Mouse (Mus musculus) erythroblast, embryonic 14.5 days (primary cell): Measurements from ENCODE around the gene Cd9. TPM values are rescaled to one million over a fixed set of nuclear protein-coding genes. Genes with fewer than 3 reads are reported as not detected.

Source experiments
- H3K27me3 ChIP-seq: 2 replicates; pipeline ENCODE4 v1.6.1; 2012; ENCODE audit warnings: inconsistent platforms; ENCODE audit not compliant: control insufficient read depth
- H3K36me3 ChIP-seq: 2 replicates; pipeline ENCODE4 v1.6.1; 2012; ENCODE audit warnings: mild to moderate bottlenecking, inconsistent platforms; ENCODE audit not compliant: control insufficient read depth
- H3K4me1 ChIP-seq: 2 replicates; pipeline ENCODE4 v1.6.1; 2012; ENCODE audit warnings: inconsistent platforms; ENCODE audit not compliant: control insufficient read depth
- H3K4me3 ChIP-seq: replicated peaks from 2 replicates; pipeline ENCODE3; 2012; ENCODE audit warnings: moderate library complexity, mild to moderate bottlenecking, inconsistent platforms
- H3K9me3 ChIP-seq: 2 replicates; pipeline ENCODE4 v1.6.1; 2012; ENCODE audit warnings: low read length, inconsistent platforms, mixed read lengths; ENCODE audit not compliant: control insufficient read depth
- GATA1 ChIP-seq: IDR thresholded peaks from 2 replicates; pipeline ENCODE4 v1.6.1; 2012; ENCODE audit warnings: low read length, inconsistent platforms, mixed read lengths
- TAL1 ChIP-seq: IDR thresholded peaks from 3 replicates; pipeline ENCODE4 v1.6.1; 2012; ENCODE audit warnings: low read length, inconsistent platforms, mixed read lengths
- polyA plus RNA-seq: library from polyadenylated mRNA; stranded (reverse); fragments of >175 nt; gene quantifications from 2 replicates; pipeline ENCODE4 v1.2.3, GENCODE M21; 2012

The Cd9 gene
- polyA plus RNA-seq, 1 experiment = not detected

- peaks cover 2% of the 10 kb centered on the region; the same call in 1 of the 2 replicates for H3K36me3 ChIP-seq
- peaks cover 33% of the 10 kb centered on the region for H3K4me1 ChIP-seq
- TF ChIP-seq GATA1 = no peak
- TF ChIP-seq TAL1 = no peak
- H3K9me3 ChIP-seq = peaks cover 3% of the 10 kb centered on the region; the same call in 1 of the 2 replicates
- H3K27me3 ChIP-seq = no peaks in the 10 kb centered on the region
- H3K4me3 ChIP-seq = no peak overlapping the region
These were observed 23.3 kb downstream of the Cd9 start for GRCm38 (mm10) chr6:125471326-125471725.

- Histone ChIP-seq H3K27me3 (no peaks in the 10 kb centered on the region), H3K9me3 (peaks cover 3% of the 10 kb centered on the region; the same call in 1 of the 2 replicates), H3K36me3 (peaks cover 2% of the 10 kb centered on the region; the same call in 1 of the 2 replicates), H3K4me3 (no peak overlapping the region), H3K4me1 (peaks cover 28% of the 10 kb centered on the region)
- no peak for TF ChIP-seq GATA1
- TF ChIP-seq TAL1 = no peak
These were observed 24.0 kb downstream of the Cd9 start for GRCm38 (mm10) chr6:125470616-125471015.

GRCm38 (mm10) chr6:125469222-125469621 is 25.4 kb downstream of the Cd9 start:
- H3K4me1 ChIP-seq = peaks cover 18% of the 10 kb centered on the region
- TF ChIP-seq TAL1 = no peak
- TF ChIP-seq GATA1 = no peak
- H3K4me3 ChIP-seq = no peak overlapping the region
- peaks cover 3% of the 10 kb centered on the region; the same call in 1 of the 2 replicates for H3K9me3 ChIP-seq
- no peaks in the 10 kb centered on the region for H3K27me3 ChIP-seq
- H3K36me3 ChIP-seq = peaks cover 2% of the 10 kb centered on the region; the same call in 1 of the 2 replicates

- H3K4me1 ChIP-seq = peaks cover 9% of the 10 kb centered on the region
- no peak overlapping the region for H3K4me3 ChIP-seq
- TF ChIP-seq GATA1 (no peak), TAL1 (no peak)
- no peaks in the 10 kb centered on the region for H3K27me3 ChIP-seq
- peaks cover 3% of the 10 kb centered on the region; the same call in 1 of the 2 replicates for H3K9me3 ChIP-seq
- peaks cover 2% of the 10 kb centered on the region; the same call in 1 of the 2 replicates for H3K36me3 ChIP-seq
These were observed 26.2 kb downstream of the Cd9 start for GRCm38 (mm10) chr6:125468179-125468960.

- Histone ChIP-seq H3K36me3 (peaks cover 2% of the 10 kb centered on the region; the same call in 1 of the 2 replicates), H3K27me3 (no peaks in the 10 kb centered on the region), H3K4me1 (peaks cover under 1% of the 10 kb centered on the region), H3K4me3 (no peak overlapping the region), H3K9me3 (no peaks in the 10 kb centered on the region)
- no peak for TF ChIP-seq TAL1
- no peak for TF ChIP-seq GATA1
These were observed 27.3 kb downstream of the Cd9 start for GRCm38 (mm10) chr6:125467301-125467715.

GRCm38 (mm10) chr6:125462312-125462711 is 32.3 kb downstream of the Cd9 start:
- no peak for TF ChIP-seq GATA1
- TF ChIP-seq TAL1 = no peak
- peaks cover 3% of the 10 kb centered on the region; the same call in 1 of the 2 replicates for H3K36me3 ChIP-seq
- no peak overlapping the region for H3K4me3 ChIP-seq
- peaks cover 5% of the 10 kb centered on the region for H3K4me1 ChIP-seq
- no peaks in the 10 kb centered on the region for H3K27me3 ChIP-seq
- H3K9me3 ChIP-seq = no peaks in the 10 kb centered on the region

- Histone ChIP-seq H3K36me3 (peaks cover 2% of the 10 kb centered on the region; the same call in 1 of the 2 replicates), H3K4me3 (no peak overlapping the region), H3K27me3 (no peaks in the 10 kb centered on the region), H3K9me3 (no peaks in the 10 kb centered on the region), H3K4me1 (peaks cover 5% of the 10 kb centered on the region)
- no peak for TF ChIP-seq GATA1
- TF ChIP-seq TAL1 = no peak
These were observed 32.8 kb downstream of the Cd9 start for GRCm38 (mm10) chr6:125461788-125462187.

- Histone ChIP-seq H3K36me3 (peaks cover 2% of the 10 kb centered on the region; the same call in 1 of the 2 replicates), H3K27me3 (no peaks in the 10 kb centered on the region), H3K9me3 (no peaks in the 10 kb centered on the region), H3K4me3 (no peak overlapping the region), H3K4me1 (peaks cover 5% of the 10 kb centered on the region)
- TF ChIP-seq GATA1 = no peak
- TF ChIP-seq TAL1 = no peak
These were observed 33.3 kb downstream of the Cd9 start for GRCm38 (mm10) chr6:125461325-125461724.

GRCm38 (mm10) chr6:125460589-125460988 is 34.0 kb downstream of the Cd9 start:
- H3K36me3 ChIP-seq = peaks cover 2% of the 10 kb centered on the region; the same call in 1 of the 2 replicates
- H3K27me3 ChIP-seq = no peaks in the 10 kb centered on the region
- TF ChIP-seq TAL1 (no peak), GATA1 (no peak)
- H3K4me3 ChIP-seq = no peak overlapping the region
- peaks cover 5% of the 10 kb centered on the region for H3K4me1 ChIP-seq
- H3K9me3 ChIP-seq = no peaks in the 10 kb centered on the region
